Mouse (Mus musculus) C2C12 (cell line): Measurements from ENCODE around the gene Klf1.

Source experiments
- CEBPB ChIP-seq: IDR thresholded peaks from one replicate; pipeline ENCODE4 v1.6.1; 2011; ENCODE audit warnings: low read depth, mild to moderate bottlenecking, control low read depth, moderate library complexity
- CTCF ChIP-seq: IDR thresholded peaks from one replicate; pipeline ENCODE4 v1.5.1; 2011; ENCODE audit not compliant: control insufficient read depth, insufficient read depth, insufficient read length
- USF1 ChIP-seq: IDR thresholded peaks from one replicate; pipeline ENCODE4 v1.6.1; 2011; ENCODE audit warnings: low read depth, mild to moderate bottlenecking, control low read depth, moderate library complexity

- no peak for TF ChIP-seq USF1
- TF ChIP-seq CTCF = no peak
- TF ChIP-seq CEBPB = no peak
These were observed 10.7 kb downstream of the Klf1 start for GRCm38 (mm10) chr8:84912391-84912790.
